Mouse (Mus musculus) midbrain, postnatal 0 days (tissue): Measurements from ENCODE around the gene Aatf. TPM values are rescaled to one million over a fixed set of nuclear protein-coding genes. Genes with fewer than 3 reads are reported as not detected.

Experiments used
- ATAC-seq: fragments of 200-750 bp; cut with Nextera tagmentation; 2 replicates; pipeline ENCODE4 v1.8.0; 2017; ENCODE audit warnings: moderate number of reproducible peaks, mild to moderate bottlenecking, moderate TSS enrichment, moderate library complexity; ENCODE audit not compliant: low FRiP score
- DNase-seq: peaks from one replicate; pipeline ENCODE4 v3.0.0-alpha.2; 2015; ENCODE audit warnings: low spot score
- H3K27ac ChIP-seq: fragments of 300-500 bp; sonication (generic); 2 replicates; pipeline ENCODE4 v1.5.1; 2014; ENCODE audit warnings: low read depth, mild to moderate bottlenecking, low read length, mixed read lengths
- H3K27me3 ChIP-seq: fragments of 300-500 bp; sonication (generic); 2 replicates; pipeline ENCODE4 v1.6.1; 2014; ENCODE audit warnings: low read length, control low read depth, mixed read lengths; ENCODE audit not compliant: insufficient read depth
- H3K36me3 ChIP-seq: fragments of 300-500 bp; sonication (generic); 2 replicates; pipeline ENCODE4 v1.6.1; 2014; ENCODE audit warnings: low read length, control low read depth, mixed read lengths; ENCODE audit not compliant: insufficient read depth
- H3K4me1 ChIP-seq: fragments of 300-500 bp; sonication (generic); 2 replicates; pipeline ENCODE4 v1.6.1; 2014; ENCODE audit warnings: mild to moderate bottlenecking, control low read depth, antibody characterized with exemption, low read length, mixed read lengths; ENCODE audit not compliant: insufficient read depth
- H3K4me2 ChIP-seq: fragments of 300-500 bp; sonication (generic); 2 replicates; pipeline ENCODE4 v1.6.1; 2014; ENCODE audit warnings: low read depth, mild to moderate bottlenecking, low read length, mixed read lengths; ENCODE audit not compliant: poor library complexity, severe bottlenecking
- H3K4me3 ChIP-seq: fragments of 300-500 bp; sonication (generic); 2 replicates; pipeline ENCODE4 v1.5.1; 2014; ENCODE audit warnings: low read depth, mild to moderate bottlenecking, low read length, moderate library complexity
- H3K9ac ChIP-seq: fragments of 300-500 bp; sonication (generic); replicated peaks from 2 replicates; pipeline ENCODE4 v1.6.1; 2014; ENCODE audit warnings: mild to moderate bottlenecking, low read length, moderate library complexity, mixed read lengths; ENCODE audit not compliant: poor library complexity, severe bottlenecking
- H3K9me3 ChIP-seq: fragments of 300-500 bp; sonication (generic); 2 replicates; pipeline ENCODE4 v1.6.1; 2016; ENCODE audit warnings: low read length, control low read depth
- CTCF ChIP-seq: IDR thresholded peaks from 2 replicates; pipeline ENCODE4 v1.5.1; 2016; ENCODE audit warnings: antibody characterized with exemption, mild to moderate bottlenecking
- WGBS: fragments of 180-500 bp; shearing (Covaris S2); extraction: QIAGEN DNeasy Blood & Tissue Kit; methylation state at CpG from one replicate; pipeline ENCODE4 v1.1.7; 2014; 5-methylcytosine and 5-hydroxymethylcytosine counted together
- polyA plus RNA-seq: library from polyadenylated mRNA; unstranded; fragments of >200 nt; fragmentation: Nextera tagmentation; extraction: Ambion mirVana; gene quantifications from 2 replicates; pipeline ENCODE4 v1.2.1, GENCODE M21; 2015
- total RNA-seq: library from RNA; depleted of rRNA; stranded (reverse); fragments of >200 nt; gene quantifications from 2 replicates; pipeline ENCODE4 v1.2.3, GENCODE M21; 2014

Gene Aatf
- total and polyA plus RNA-seq, 2 experiments from 2014 or later = 27.3 to 39.2 TPM

DNA sequence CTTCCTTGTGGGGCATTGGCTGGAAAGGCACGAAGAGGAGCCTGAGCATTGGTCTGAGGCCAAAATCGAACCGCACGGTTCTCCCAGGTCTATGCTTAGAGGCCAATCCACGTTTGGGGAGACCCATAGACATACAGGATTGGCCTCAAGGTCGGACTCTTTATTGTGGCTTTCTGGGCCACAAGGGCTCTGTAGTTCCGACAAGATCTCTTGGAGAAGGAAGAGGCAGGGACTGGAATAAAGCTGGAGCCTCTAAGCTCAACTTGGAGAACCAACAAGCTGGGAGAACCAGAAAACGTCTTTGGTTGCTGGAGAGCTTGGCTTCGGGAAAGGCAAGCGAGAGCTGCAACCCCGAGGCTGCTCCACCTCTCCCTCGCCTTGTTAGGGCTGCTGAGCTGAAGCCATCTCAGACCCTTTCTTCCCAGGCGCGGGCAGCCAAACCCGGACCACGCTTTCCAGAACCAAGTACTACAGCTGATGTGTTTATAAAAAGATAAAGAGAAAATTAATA lies 10.1 kb upstream of the Aatf start:
- 2% methylated on average over 16 of the region's 16 CpGs for WGBS
- Histone ChIP-seq H3K27ac (peak overlapping the region; percentile 67), H3K27me3 (peaks cover 34% of the 10 kb centered on the region), H3K9ac (peak overlapping the region; percentile 64), H3K9me3 (no peaks in the 10 kb centered on the region), H3K4me3 (peak overlapping the region; percentile 49), H3K4me1 (no peaks in the 10 kb centered on the region), H3K4me2 (peak overlapping the region; percentile 44), H3K36me3 (no peaks in the 10 kb centered on the region)
- no peak for ATAC-seq
- no peak for DNase-seq
- no peak for TF ChIP-seq CTCF

- no peaks in the 10 kb centered on the region for H3K36me3 ChIP-seq
- H3K9ac ChIP-seq = peak overlapping the region; percentile 64
- no peaks in the 10 kb centered on the region for H3K4me1 ChIP-seq
Observed at GRCm38 (mm10) chr11:84522577-84523320, 9.4 kb upstream of the Aatf start.

GRCm38 (mm10) chr11:84521751-84522299 lies 8.5 kb upstream of the Aatf start:
- ATAC-seq = no peak
- H3K9ac ChIP-seq = peak overlapping the region; percentile 64; the same call in 1 of the 2 replicates
- H3K36me3 ChIP-seq = no peaks in the 10 kb centered on the region
- no peaks in the 10 kb centered on the region for H3K4me1 ChIP-seq
- H3K27ac ChIP-seq = peak overlapping the region; percentile 67; the same call in 1 of the 2 replicates
- TF ChIP-seq CTCF = no peak
- no peaks in the 10 kb centered on the region for H3K9me3 ChIP-seq
- H3K4me3 ChIP-seq = peak overlapping the region; percentile 49
- 6% methylated on average over 24 of the region's 24 CpGs for WGBS
- H3K27me3 ChIP-seq = peaks cover 34% of the 10 kb centered on the region
- peak overlapping the region; percentile 44 for H3K4me2 ChIP-seq
- DNase-seq = no peak

More at GRCm38 (mm10) chr11:84522577-84523320, 9.4 kb upstream of the Aatf start:
- Histone ChIP-seq H3K27me3 (peaks cover 34% of the 10 kb centered on the region), H3K9me3 (no peaks in the 10 kb centered on the region), H3K4me2 (peak overlapping the region; percentile 44), H3K4me3 (peak overlapping the region; percentile 49), H3K27ac (peak overlapping the region; percentile 67)
- DNase-seq (peak; percentile 62), ATAC-seq (no peak)
- TF ChIP-seq CTCF = no peak
- WGBS = under 1% methylated on average over 40 of the region's 40 CpGs

- H3K27me3 ChIP-seq = peaks cover 39% of the 10 kb centered on the region
- DNase-seq (no peak), ATAC-seq (no peak)
- peak overlapping the region; percentile 21 for H3K27ac ChIP-seq
- no peaks in the 10 kb centered on the region for H3K9me3 ChIP-seq
- no peaks in the 10 kb centered on the region for H3K36me3 ChIP-seq
- peak overlapping the region; percentile 49 for H3K4me3 ChIP-seq
- peak overlapping the region; percentile 30 for H3K9ac ChIP-seq
- peak overlapping the region; percentile 44 for H3K4me2 ChIP-seq
- no peak for TF ChIP-seq CTCF
- WGBS = 18% methylated on average over 3 of the region's 3 CpGs
- H3K4me1 ChIP-seq = no peaks in the 10 kb centered on the region
Observed at GRCm38 (mm10) chr11:84521071-84521390, 7.7 kb upstream of the Aatf start.

DNA sequence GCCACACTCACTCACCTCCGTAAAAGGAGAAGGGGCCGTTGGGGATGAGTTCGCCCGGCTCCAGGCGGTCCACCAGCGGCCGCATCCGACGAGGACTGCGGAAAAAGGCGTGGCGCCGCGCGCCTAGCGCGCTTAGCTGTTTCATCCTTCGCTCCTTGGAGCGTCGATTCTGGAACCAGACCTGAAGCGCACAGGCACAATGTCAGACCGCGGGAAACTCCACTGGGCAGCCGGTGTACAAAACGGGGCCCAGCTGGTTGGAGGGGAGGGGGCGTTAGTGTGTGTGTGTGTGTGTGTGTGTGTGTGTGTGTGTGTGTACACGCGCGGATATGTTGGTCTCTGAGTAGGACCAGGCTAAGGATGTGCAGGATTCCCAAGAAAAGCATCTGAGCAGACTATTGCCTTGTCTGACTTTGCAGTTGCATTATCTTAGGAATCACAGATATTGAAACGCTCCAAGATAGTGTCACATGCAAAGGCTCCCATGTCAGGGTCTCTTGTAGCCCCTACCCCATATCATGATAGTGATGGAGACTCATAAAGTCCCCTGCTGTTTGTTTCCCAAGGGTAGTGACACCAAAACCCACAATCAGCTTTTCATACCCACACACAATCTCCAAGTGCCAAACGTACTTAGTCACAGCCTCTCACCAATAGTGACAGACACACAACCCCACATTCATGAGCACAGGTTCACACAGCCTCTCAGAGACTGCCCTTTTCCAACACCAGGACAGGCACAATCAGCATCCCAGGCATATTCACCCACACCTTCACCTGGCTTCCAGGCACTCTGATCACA lies 7.1 kb upstream of the Aatf start:
- DNase-seq (no peak), ATAC-seq (no peak)
- WGBS = 2% methylated on average over 31 of the region's 31 CpGs
- Histone ChIP-seq H3K4me1 (no peaks in the 10 kb centered on the region), H3K4me2 (peak overlapping the region; percentile 44), H3K9ac (peak overlapping the region; percentile 30), H3K4me3 (peak overlapping the region; percentile 49), H3K36me3 (no peaks in the 10 kb centered on the region), H3K27me3 (peaks cover 44% of the 10 kb centered on the region), H3K27ac (peak overlapping the region; percentile 21), H3K9me3 (no peaks in the 10 kb centered on the region)
- no peak for TF ChIP-seq CTCF
